Mouse (Mus musculus) induced T-regulatory cell, adult 2 months (primary cell): Measurements from ENCODE around the gene Me3.

Experiments used
- DNase-seq: peaks from one replicate; pipeline ENCODE4 v3.0.0-alpha.2; 2012; ENCODE audit warnings: low read depth

The Me3 gene

GRCm38 (mm10) chr7:89835566-89835965, 203.4 kb downstream of the Me3 start:
- DNase-seq, result no peak

DNA sequence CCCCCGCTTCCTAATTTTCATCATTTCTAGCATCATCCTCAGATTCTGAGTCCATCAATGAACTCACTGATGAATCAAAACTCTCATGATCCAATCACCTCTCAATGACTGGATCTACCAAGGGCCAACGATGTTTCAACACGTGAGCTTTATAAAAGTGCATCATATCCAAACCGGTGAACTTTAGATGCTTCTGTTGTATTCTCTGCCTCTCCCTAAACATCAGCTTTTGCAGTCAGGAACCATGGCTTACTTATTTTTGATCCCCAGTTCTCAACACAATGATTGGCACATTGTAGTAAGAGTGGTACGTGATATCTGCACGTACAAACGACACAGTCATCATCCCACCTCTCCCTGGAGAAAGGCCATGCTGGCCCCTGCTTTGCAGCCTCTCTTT, 204.5 kb downstream of the Me3 start:
- no peak for DNase-seq

GRCm38 (mm10) chr7:89837841-89838240, 205.6 kb downstream of the Me3 start:
- no peak for DNase-seq

DNA sequence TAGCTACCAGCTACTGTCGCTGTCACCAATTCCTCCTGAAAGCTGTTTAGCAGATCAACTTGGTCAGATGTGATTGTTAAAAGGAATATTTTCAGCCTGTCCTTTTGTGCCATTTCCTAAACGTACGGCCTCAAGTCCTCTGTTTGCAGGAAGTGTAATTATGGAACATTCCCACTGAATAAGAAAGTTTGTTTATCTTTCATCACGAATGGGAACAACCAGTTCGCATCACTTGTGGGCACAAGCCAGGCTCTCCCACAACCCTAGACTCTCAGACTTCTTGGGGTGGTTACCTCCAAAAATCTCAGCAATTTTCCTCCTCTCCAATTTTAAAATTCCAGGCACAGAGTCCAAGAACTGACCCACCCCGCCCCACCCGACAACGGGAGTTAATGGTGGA, 207.5 kb downstream of the Me3 start:
- DNase-seq, result no peak

GRCm38 (mm10) chr7:89841670-89842403, 209.6 kb downstream of the Me3 start:
- peak; percentile 84 for DNase-seq

DNA sequence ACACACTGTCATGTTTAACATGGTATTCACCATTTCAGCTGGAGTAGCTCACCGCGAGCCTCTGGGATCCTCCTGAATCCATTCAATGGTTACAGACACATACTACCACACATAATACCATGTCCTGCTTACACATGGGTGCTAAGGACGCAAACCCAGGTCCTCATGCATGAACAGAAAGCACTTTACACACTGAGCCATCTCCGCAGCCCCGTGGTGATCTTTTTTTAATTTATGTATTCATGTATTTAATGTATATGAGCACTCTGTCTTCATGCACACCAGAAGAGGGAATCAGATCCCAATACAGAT, 210.2 kb downstream of the Me3 start:
- no peak for DNase-seq

GRCm38 (mm10) chr7:89843121-89843520, 210.9 kb downstream of the Me3 start:
- DNase-seq, result peak; percentile 18

GRCm38 (mm10) chr7:89843533-89843932, 211.3 kb downstream of the Me3 start:
- peak; percentile 61 for DNase-seq

GRCm38 (mm10) chr7:89845669-89846068, 213.5 kb downstream of the Me3 start:
- no peak for DNase-seq

DNA sequence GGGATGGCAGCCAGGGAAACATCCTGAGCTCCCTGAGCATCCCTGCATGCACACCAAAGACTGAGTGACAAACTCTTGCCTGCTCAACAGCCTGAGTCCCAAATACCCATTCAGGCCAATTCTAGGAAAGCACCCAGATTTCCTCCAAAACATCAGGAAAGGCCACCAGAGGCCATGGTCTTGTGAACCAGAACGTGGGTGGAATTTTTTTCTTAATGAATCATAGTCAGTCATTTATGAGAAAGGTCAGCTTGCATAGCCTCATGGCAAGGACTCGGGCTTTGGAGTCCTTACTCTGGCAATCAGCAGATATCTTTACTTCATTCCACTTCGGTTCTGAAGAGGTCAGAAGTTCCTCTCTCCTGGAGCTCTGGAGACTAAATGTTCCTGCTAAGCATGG, 218.3 kb downstream of the Me3 start:
- no peak for DNase-seq

- no peak for DNase-seq
These were observed 220.2 kb downstream of the Me3 start for GRCm38 (mm10) chr7:89852158-89853095.

- no peak for DNase-seq
These were observed 220.9 kb downstream of the Me3 start for GRCm38 (mm10) chr7:89853131-89853530.

GRCm38 (mm10) chr7:89855196-89855595, 223.0 kb downstream of the Me3 start:
- DNase-seq, result no peak

- no peak for DNase-seq
These were observed 224.4 kb downstream of the Me3 start for GRCm38 (mm10) chr7:89856440-89857217.

DNA sequence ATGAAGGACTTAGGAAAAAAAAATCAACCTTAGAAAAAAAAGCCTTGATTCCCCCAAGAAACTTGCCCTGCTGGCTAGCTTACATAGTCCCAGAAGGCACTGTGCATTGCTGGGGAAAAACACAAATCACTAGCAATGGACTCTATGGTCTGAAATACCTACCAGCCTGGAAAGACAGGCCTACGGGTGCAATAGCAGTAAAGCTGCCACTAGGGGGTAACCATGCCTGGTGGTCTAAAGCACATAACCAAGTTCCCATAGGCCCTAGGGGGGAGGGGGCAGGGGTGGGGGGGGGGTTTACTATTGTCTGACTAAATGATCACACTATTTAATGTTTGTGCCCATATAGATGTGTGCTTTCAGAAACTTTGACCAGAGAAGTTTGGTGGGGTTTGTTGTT, 232.6 kb downstream of the Me3 start:
- peak; percentile 7 for DNase-seq

DNA sequence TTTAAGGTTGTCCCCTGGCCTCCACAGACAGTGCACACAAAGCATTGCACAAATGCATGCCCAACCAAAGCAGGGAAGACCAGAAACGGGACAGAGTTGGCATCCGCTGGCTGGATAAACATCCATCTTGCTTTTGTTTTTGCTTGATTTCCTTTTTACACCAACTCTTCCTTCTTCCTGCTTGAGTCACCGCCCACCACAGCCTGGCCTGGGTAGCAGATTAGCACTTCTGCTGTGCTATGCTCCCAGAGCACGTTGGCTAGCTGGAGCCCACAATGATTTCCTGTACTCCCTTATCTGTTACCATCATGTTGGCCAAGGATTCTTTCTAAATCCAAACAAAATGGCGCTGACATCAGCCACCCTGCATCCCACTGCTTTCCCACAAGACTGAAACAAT, 235.0 kb downstream of the Me3 start:
- DNase-seq, result no peak

DNA sequence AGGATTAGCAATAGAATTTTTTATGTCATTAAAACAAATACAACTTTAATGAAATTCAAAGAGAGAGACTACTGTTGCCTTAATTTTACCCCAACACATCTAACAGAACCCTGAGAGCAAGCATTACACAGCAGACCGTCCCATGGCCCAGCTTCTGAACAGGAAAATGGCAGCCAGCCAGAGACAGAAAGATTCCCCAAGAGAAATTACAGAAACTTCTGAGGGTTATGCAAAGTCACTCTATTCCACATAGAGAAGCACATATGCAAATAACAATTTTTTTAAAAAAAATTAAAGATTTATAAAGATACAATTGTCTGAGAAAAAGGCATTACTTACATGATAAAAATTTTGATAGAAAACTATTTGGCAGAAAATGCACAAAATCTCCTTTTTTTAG, 247.5 kb downstream of the Me3 start:
- no peak for DNase-seq

DNA sequence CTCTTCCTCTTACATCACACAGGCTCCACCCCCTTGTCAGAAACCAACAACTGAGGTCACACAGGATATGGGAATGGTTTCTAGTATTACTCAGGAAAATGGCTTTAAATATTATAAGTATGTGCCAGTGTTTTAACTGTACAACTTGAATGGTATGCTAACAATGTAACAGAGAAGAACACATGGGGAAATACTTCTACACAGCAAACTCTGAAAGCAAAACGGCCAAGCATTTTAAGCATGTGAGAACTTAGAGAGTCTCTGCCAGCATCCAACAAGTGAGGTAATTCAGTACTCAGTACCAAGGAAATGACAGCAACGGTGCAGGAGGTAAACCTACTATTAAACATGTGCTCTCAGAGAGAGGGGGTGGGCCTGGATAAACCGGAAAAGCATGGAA, 252.4 kb downstream of the Me3 start:
- DNase-seq, result no peak

GRCm38 (mm10) chr7:89891412-89891811, 259.2 kb downstream of the Me3 start:
- no peak for DNase-seq

- peak; percentile 19 for DNase-seq
These were observed 259.7 kb downstream of the Me3 start for GRCm38 (mm10) chr7:89891856-89892255.

- DNase-seq, result no peak
These were observed 270.8 kb downstream of the Me3 start for GRCm38 (mm10) chr7:89903007-89903406.

- DNase-seq, result no peak
These were observed 271.5 kb downstream of the Me3 start, which contains the start of gene Ccdc81 for GRCm38 (mm10) chr7:89903442-89904343. Ccdc81 (minus strand) TSS chr7:89903629.
